Mouse (Mus musculus) left cerebral cortex, adult 11 months (tissue): ENCODE data around the gene Lemd2.
A peak's percentile ranks its signal among the peaks of the same experiment; 100 is the strongest.
"Not testable (repeated sequence)": the region's sequence is repeated elsewhere in the genome, so short reads cannot be mapped to it uniquely, and the experiment has no call there.

Source experiments
- DNase-seq: peaks from one replicate; pipeline ENCODE4 v3.0.0; 2022; ENCODE audit warnings: low spot score

The Lemd2 gene

DNA sequence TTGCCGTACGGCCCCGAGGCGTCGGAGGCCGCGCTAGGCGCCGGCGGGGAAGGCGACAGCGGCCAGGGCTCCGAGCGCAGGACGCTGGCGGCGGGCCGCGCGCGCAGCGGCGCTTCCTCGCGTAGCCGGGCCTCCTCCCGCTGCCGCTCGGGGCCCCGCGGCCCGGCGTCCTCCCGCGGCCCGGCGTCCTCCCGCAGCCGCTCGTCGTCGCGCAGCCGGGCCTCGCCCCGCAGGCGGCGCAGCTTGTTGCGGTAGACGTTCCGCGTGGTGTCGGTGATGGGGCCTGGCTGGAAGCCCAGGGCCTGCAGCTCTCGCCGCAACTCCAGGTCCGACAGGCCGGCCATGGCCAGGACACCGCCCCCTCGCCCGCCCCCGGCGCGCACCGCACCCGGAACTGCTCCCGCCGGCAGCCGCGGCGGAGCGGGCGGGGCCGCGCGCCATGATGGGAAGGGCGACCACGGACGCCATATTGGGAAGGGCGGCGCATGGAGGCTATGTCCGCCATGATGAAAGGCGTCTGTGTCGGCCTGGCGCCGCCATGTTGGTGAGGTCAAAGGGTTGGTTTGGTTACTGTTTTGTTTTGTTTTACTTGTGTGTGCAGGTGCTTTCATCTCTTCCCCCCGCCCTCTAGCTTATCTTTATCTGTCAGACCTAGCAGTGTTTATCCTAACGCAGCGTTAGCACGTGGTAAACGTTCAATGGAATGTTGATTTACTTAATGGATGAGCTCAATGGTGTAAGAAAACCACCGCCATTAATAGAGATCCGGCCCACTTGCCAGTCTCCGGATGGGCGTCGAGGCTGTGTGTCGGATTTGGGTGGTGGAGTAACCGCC is at the start of gene Lemd2:
Lemd2 (minus strand) TSS at position 395 of the 835 bp plus-strand sequence.
- DNase-seq = peak; percentile 94

DNA sequence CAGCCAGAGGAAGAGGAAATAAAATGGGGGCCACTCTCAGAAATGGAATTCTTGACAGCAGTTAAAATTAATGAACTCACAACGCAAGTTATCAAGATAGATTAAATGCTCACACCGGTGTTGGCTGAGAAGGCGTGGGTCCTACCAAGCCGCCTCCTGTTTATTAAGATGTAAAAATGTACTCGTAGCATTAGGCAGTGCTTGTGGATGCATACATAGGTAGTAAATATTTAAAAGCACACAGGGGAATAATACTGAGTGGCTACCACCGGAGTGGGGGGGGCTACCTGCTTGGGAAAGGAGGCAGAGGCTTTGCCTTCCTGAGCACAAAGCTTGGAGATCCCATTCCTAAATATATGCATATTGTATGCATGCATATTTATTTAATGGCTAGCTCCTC is 46.9 kb upstream of the Lemd2 start:
- no peak for DNase-seq

DNA sequence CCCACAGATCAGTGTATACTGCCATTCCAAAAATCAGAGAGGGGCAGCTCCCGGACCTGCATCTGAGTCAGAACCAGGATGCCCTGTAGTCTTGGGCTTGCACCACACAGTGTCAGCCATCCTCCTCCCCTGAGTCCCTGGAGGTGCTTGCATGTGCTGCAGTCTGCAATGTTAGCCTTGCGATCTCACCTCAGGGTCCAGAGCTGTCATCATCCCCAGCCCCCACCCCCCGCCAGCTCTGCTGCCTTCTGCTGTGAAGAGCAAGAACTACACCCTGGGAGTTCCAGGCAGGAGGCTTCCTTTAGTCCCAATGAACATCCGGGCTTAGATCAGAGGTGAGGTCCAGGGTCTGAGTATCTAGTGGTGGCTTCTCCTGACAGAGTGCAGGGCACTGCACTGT is 46.2 kb upstream of the Lemd2 start:
- no peak for DNase-seq

DNA sequence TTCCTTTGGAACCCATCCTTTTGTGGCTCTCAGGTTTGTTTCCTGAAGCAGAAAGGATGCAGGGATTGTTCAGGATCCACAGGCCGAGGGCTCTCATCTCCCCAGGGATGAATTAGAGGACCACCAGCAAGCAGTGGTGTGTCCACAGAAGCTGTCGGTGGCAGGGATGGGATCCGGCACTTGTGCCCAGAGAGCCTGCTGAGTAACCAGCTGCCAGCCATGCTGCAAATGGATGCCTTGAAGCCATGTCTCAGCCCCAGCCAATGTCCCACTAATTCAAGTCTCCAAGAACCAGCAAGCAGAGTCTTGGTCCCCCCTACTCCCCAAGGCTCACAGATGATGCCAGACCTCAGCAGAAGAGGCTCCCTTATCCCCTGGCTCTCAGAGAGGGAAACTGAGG is 44.8 kb upstream of the Lemd2 start:
- no peak for DNase-seq

DNA sequence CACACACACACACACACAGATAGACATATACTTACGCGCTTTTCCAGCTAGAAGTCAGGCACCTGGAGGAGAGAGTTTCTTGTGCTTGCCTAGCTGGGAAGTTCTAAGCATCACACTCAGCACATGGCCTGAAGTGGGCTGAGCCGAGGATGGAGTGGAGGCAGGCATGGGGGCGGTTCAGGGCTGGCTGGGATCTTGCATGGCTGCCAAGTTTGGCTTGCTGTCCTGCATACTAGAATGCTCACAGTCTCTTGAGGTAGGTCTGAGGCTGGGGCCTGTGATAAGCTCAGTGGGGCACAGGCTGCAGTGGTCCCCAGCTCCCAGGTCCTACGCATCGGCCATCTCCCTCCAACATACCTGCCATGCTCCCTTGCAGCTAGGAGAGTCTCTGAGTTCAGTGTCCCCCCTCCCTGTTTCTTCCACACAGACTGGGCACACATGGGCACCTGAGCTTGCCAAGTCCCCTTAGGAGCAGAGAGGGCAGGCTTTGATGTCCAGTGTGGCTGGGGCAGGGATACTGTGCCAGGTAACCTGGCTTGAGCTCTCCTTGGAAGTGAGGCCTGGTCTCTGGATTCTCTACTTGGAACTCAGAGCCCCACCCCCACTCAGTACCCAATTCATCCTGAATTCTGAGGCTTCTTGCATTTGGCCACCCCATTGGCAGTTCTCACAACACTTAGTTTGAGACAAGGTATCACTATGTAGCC is 43.6 kb upstream of the Lemd2 start:
- DNase-seq = no peak

DNA sequence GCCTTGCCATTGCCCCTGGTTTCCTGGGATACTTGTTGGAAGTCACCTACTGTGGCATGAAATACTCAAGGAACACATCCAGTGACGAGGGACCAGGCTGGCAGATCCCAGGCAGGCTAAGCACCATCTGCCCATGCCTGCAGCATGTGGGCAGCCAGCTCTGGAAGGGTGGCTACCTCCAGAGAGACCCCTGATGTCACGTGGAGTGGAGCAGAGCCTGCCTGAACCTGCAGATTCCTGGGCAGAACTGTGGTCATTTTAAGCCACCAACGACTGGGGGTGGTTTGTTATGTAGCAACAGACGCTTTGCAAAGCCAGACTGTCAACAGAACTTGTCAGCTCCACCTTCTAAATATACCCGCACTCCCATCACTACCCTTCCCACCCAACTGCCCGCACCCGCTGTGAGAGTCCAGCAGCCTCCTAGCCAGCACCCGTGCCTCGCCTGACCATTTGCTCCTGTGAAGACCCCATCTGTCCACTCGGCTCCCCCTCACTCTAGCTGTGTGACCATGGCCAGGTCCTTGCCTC is 41.6 kb upstream of the Lemd2 start:
- no peak for DNase-seq

DNA sequence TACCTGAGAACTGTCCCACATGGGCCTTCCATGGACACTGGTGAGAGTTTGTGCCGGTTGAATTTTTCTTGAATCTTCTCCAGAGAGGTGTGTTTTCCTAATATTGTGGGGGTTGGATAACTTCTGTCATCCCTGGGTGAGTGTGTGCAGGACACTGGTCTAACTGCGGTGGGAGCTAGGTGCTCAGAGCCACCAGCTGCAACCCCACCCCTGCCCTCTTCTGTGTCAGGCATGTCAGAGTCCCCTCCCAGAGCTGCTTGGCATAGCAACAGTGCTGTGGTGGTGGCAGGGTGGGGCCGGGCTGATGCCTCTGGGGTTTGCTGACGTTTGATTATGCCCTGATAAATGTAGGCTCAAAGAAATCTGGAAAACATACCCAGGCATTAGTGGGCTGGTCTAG is 40.6 kb upstream of the Lemd2 start:
- no peak for DNase-seq

DNA sequence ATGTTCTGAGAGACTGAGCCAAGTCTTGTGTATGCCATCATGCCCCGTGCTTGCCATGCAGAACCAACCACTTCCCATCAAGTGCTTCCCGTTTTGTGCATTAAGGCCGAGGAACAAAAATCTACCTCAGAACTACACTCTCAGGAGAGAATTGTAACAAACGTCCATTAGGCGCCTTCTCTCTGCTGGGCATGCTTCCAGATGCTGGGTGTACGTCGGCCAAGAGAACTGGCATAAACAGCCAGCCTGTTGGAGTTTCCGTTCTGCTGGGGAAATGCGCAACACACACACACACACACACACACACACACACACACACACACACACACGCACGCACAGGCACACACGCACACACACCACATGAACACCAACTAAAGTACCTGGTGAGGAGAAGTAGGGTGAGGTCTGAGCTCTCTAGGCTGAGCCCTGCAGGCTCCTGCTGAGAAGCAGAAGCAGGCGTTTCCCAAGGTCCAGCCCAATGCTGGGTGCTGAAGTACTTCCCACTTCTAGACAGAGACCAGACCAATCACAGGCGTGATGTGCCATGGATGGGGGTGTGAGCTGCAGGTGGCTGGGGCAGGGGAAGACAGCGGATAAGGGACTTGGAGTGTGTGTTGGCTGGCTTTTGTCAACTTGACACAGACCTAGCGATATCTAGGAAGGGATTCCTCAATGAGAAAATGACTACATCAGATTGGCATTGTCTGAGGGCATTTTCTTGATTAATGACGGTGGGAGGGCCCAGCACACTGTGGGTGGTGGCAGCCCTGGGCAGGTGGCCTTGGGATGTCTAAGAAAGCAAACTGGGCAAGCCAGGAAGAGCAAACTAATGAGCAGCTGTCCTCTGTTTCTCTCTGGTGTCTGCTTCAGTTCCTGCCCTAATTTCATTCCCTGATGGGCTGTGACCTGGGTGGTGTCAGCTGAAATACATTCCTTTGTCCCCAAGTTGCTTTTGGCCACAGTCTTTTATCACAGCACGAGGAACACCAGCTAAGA is 38.2 kb upstream of the Lemd2 start:
- no peak for DNase-seq

DNA sequence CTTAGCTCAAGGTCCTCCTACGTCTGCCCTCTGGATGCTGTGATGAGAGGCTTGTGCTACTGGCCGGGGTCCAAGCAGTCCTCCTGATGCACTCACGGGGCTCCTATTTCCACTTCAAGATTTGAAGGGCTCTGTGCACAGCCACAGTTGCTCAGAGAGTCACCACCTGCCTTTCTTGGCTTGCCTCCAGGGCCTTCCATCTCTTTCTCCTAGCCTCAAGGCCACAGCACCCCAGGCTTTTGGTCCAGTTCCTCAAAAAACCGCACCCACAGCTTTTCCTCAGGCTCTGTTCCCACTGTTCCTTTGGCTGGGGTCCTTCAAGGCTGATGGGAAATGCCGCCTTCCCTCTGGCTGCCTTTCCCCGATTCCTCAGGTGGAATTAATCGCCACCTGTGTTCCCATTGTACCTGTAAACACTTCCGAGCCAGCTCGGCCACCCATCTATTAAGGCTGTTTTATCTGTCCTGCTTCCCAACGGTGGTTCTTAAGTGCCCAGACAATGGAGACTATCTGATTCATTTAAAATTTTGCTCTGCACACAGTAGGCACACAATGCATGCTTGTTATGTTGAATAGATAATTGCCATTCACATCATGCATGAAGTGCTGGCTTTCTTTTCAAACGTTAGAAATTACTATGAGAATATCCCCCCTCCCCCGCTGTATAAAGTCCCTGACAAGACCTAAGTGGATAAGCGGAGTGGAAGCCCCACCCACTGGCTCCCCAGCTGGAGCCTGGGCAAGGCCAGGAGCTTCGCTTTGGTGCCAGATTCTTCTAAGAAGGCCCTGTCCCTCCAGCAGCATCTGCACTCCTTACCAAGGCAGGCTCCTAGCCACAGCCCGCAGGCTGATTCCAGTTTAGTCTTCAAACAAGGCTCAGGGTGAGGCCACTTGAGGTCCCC is 36.5 kb upstream of the Lemd2 start:
- no peak for DNase-seq

DNA sequence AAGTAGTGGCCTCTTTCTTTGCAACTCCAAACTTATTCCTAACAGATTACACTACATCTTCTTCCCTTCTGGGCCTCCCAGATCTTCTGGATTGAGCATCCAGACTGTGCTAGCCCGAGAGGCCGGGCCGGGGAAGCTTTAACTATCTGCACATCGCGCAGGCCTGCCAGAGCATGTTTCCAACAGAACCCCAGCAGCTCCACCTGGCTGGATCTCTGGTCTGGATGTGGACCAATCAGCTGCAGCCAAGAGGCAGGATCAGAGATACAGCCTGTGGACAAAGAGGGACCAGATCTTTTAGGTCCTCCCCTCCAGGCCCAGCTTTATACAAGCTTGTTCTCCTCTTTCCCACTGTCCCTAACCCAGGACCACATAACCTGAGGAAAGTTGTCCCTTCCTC is 35.7 kb upstream of the Lemd2 start:
- DNase-seq = no peak

DNA sequence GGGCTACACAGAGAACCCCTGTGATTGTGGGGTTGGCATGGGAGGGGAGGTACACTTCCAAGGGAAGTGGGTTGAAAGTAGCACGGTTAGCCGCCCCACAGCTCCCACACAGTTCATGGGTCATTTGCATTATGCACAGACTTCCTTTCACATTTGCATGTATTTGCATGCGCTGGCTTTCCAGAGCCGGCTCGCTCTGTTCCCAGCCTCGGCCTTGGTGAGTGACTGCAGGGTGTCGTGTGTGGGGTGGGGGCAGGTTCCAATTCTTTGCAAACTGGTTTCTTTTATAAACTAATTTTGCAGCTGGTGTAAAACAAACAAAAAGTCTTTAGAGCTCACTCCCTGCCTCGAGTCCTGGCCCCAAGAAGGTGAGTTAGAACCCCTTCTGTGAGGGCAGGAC is 34.4 kb upstream of the Lemd2 start:
- DNase-seq = no peak

DNA sequence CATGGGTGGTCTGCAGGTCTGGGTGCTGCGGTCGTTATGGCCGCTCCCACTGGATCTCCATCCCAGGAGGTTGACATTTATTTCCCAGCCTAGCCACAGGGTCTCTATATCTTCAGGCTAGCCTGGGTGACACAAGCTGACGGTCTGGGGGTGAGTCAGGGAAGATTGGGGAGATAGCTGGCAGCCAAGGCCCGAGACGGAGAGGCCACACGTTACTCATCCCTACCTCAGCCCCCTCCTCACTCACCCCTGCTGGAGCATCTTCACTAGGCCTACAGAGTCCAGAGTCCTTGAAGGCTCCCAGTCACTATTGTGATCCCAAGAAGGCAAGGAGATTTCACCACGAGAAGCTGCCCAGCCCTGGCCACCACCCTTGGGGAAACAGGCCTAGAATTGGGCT is 33.5 kb upstream of the Lemd2 start:
- DNase-seq = no peak

DNA sequence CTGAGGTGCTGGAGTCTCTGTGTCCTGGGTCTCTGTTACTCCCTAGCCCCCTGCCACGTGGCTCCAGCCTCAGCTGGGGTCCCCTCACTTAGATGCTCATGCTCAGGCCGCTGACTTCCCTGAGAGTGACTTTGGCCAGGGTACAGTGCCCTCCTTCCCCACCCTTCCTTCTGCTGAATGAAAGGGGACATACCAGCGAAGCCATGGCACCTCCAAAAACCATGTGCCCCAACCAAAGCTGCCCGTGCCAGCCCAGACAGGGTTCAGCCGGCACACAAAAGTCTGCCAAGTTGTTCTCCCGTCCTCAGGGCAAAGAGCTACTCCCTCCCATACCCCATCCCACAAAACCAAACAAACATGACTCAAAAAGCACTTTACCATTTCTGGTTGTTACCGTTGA is 29.0 kb upstream of the Lemd2 start:
- no peak for DNase-seq

DNA sequence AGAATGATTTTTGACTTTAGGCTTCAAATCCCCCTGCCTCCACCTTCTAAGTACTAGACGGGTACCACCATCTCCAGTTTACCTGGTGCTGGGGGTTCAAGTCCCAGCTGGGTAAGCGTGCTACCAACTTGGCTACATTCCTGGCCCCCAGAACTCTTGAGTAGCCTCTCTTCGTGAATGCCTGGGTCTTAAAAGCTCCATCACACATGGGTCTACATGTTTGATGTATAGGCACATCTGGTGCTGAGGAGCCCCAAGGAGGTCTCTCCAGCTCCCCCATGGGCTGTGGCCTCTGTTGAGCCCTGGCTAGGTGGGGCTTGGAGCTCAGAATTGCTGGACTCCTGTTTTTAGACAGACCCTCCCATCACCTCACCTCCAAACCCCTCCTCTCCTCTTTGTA is 27.9 kb upstream of the Lemd2 start:
- DNase-seq = no peak

DNA sequence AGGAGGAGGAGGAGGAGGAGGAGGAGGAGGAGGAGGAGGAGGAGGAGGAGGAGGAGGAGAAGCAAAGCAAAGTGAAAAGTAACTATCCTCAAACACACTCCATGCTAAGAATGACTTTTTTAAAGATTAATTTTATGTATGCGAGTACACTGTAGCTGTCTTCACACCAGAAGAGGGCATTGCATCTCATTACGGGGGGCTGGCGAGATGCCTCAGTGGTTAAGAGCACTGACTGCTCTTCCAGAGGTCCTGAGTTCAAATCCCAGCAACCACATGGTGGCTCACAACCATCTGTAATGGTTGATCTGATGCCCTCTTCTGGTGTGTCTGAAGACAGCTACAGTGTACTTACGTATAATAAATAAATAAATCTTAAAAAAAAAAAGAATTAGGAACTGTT is 27.3 kb upstream of the Lemd2 start:
- not testable (repeated sequence) for DNase-seq

DNA sequence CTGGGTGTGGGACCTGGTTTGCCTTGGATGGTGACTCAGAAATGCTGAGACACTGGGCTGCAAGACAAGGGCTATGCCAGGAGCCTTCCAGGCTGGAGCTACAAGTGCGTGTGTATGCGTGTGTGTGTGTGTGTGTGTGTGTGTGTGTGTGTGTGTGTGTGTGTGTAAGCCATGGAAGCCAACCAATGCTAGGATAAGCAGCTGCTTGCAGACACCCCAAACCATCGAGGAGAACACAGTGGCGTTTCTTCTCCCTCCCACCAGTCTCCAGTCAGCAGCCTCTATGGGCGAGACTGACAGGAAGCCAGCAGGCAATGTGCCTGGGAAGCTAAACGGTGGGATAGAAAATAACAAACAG is 26.9 kb upstream of the Lemd2 start:
- DNase-seq = peak; percentile 79

DNA sequence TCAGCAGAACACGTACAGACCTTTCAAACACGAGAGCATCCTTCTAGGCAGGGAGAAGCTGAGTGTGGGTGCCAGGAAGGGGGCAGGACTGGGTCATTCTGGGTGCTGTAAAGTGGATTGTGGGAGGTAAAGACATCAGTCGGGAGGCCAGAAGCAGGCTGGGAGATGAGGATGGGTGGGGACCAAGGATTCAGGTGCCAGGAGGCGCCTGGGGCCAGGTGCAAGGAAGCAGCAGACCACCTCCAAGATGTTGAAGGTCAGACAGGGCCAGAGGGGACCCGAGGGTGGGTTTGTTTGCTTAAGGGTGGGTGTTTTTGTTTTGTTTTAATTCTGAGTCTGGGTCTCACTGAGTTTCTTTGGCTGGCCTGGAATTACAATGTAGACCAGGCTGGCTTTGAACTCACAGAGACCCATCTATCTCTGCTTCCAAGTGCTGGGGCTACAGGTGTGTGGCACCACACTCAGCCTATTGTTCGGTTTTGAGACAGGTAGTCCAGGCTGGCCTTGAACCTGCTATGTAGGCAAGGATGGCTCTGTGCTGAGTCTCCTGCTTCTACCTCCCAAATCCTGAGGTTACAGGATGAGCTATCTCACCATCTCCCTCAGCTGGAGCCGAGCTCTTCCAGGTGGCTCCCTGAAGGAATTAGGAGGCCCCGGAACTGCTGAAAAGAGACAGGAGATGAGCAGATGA is 26.3 kb upstream of the Lemd2 start:
- no peak for DNase-seq

DNA sequence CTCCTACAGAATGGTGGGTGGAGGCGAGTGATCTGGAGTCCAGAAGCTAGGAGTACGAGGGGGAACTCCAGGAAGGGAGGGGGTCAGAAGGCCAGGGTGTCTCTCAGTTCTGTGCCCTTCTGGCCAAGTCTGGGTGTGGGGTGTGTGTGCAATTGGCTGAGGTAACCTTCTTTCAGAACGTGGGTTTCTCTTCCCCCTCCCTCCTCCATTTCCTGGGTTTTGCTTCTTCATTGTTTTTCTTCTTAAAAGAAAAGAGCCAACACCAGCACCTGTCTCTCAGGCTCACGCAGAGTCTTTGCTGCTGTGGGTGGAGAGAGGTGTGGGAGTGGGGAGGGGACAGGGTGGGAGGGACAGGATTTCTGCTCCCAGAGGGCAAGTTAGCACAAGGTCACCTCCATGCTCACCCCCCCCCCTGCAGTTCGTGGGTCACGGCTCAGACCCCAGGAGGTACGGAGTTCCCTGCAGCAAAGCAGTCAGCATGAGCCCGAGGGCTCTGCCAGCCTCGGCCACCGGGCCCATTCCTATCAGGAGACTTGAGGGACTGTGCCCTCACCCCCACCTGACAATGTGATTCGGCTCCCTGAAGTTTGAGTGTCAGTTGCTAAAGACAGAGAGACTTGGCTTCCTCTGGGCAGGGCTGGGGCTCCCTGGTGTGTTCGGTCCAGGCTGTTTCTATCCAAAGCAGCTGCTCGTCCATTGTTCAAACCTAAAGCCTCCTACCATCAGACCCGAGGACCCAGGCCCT is 25.6 kb upstream of the Lemd2 start:
- DNase-seq = no peak

DNA sequence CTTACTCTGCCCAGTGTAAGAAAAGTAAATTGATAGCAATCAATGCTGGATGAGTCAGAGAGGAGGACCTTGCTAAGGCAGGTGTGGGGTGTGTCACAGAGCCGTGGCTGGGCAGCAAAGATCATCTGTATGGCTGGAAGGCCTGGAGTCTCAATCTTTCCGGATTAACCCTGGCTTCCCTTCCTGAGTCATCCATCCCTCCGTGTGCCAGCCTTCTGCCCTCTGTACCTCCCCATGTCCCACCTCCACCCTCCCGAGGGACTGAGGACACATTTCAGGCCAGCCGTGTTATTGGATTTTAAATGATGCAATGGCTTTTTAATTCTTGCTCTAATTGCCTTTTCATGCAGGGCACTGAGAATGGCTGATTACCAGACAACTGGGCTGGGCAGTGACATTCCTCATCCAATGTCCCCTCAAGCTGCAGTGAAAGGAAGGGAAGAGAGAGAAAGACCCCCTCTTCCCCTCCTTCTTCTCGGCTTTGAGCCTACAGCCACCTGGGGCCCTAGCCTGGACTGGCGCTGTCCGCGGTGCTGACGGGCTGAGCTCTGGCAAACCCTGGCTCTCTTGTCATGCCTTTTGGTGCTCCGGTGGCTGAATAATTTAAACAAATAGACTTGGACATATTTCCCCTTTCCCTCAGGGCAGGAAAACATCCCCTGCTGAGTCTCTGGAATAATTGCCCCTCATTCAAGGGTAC is 24.1 kb upstream of the Lemd2 start:
- DNase-seq = no peak
